Mouse (Mus musculus) brain, embryonic 14.5 days (tissue): ENCODE data around the gene 1110059E24Rik. TPM values are rescaled to one million over a fixed set of nuclear protein-coding genes. Genes with fewer than 3 reads are reported as not detected.
"Not testable (repeated sequence)": the region's sequence is repeated elsewhere in the genome, so short reads cannot be mapped to it uniquely, and the experiment has no call there.

Source experiments
- DNase-seq: peaks from one replicate; pipeline ENCODE4 v3.0.0-alpha.2; 2011; ENCODE audit warnings: low read depth
- CTCF ChIP-seq: fragments of 200-500 bp; IDR thresholded peaks from 2 replicates; pipeline ENCODE4 v1.5.1; 2012; ENCODE audit warnings: inconsistent platforms, mild to moderate bottlenecking, moderate library complexity, borderline replicate concordance; ENCODE audit not compliant: insufficient read depth, insufficient read length; ENCODE audit errors: extremely low read depth
- POLR2A ChIP-seq: fragments of 200-500 bp; IDR thresholded peaks from 2 replicates; pipeline ENCODE4 v1.6.1; 2012; ENCODE audit warnings: mild to moderate bottlenecking, inconsistent platforms, borderline replicate concordance; ENCODE audit not compliant: poor library complexity, insufficient read depth, insufficient read length, severe bottlenecking; ENCODE audit errors: extremely low read depth
- polyA plus RNA-seq: library from polyadenylated mRNA; depleted of rRNA; stranded (reverse); fragments of >200 nt; gene quantifications from 2 replicates; pipeline ENCODE4 v1.2.3, GENCODE M21; 2012

1110059E24Rik gene
- polyA plus RNA-seq, 1 experiment, result 33.3 TPM

- no peak for TF ChIP-seq CTCF
- no peak for TF ChIP-seq POLR2A
- no peak for DNase-seq
These were observed 8.8 kb downstream of the 1110059E24Rik start for GRCm38 (mm10) chr19:21643935-21644334.

- TF ChIP-seq POLR2A (no peak), CTCF (no peak)
- DNase-seq, result no peak
These were observed 15.1 kb downstream of the 1110059E24Rik start for GRCm38 (mm10) chr19:21637672-21638071.

- TF ChIP-seq CTCF, result no peak
- TF ChIP-seq POLR2A, result no peak
- DNase-seq, result no peak
These were observed 15.9 kb downstream of the 1110059E24Rik start for GRCm38 (mm10) chr19:21636907-21637306.

- DNase-seq, result no peak
- no peak for TF ChIP-seq CTCF
- TF ChIP-seq POLR2A, result no peak
These were observed 17.4 kb downstream of the 1110059E24Rik start for GRCm38 (mm10) chr19:21635406-21635805.

GRCm38 (mm10) chr19:21630656-21631331 lies 22.0 kb downstream of the 1110059E24Rik start:
- peak; percentile 6 for DNase-seq
- TF ChIP-seq CTCF, result no peak
- TF ChIP-seq POLR2A, result no peak

- DNase-seq, result peak; percentile 13
- TF ChIP-seq POLR2A, result no peak
- TF ChIP-seq CTCF, result no peak
These were observed 23.3 kb downstream of the 1110059E24Rik start for GRCm38 (mm10) chr19:21629501-21629900.

- DNase-seq, result no peak
- no peak for TF ChIP-seq CTCF
- TF ChIP-seq POLR2A, result no peak
These were observed 23.7 kb downstream of the 1110059E24Rik start for GRCm38 (mm10) chr19:21629030-21629429.

- DNase-seq, result not testable (repeated sequence)
These were observed 24.3 kb downstream of the 1110059E24Rik start for GRCm38 (mm10) chr19:21628440-21628839.

- TF ChIP-seq CTCF (no peak), POLR2A (no peak)
- DNase-seq, result no peak
These were observed 26.3 kb downstream of the 1110059E24Rik start for GRCm38 (mm10) chr19:21626271-21626988.

- TF ChIP-seq CTCF (no peak), POLR2A (no peak)
- DNase-seq, result no peak
These were observed 28.6 kb downstream of the 1110059E24Rik start for GRCm38 (mm10) chr19:21624148-21624535.

- TF ChIP-seq POLR2A (no peak), CTCF (no peak)
- DNase-seq, result no peak
These were observed 29.2 kb downstream of the 1110059E24Rik start for GRCm38 (mm10) chr19:21623410-21624147.

GRCm38 (mm10) chr19:21615801-21616200 lies 37.0 kb downstream of the 1110059E24Rik start:
- no peak for DNase-seq
- TF ChIP-seq CTCF (no peak), POLR2A (no peak)
